Mouse (Mus musculus): ENCODE measurements around the gene Dhx8.

DNA sequence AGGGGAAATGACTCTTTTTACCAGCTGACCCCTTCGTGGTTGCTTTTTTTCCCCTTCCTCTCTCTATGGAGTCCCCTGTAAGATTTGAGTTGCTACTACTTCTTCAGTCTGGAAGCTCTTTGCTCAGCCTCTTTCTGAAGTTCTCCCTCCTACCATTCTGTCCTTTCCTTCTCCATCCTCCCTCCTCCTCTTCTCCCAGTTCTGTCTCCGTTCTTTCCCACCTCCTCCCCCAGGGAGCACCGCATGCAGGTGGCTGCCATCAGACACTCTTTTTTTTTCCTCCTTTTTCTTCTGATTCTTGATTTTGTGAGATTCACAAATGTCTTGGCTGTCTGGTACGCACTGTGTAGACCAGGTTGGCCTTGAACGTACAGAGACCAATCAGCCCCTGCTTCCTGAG, 42.4 kb upstream of the Dhx8 start:
- TF ChIP-seq CTCF (IDR thresholded peaks at IDR 0.05) = no peak
- TF ChIP-seq POLR2A (IDR thresholded peaks at IDR 0.05; ENCODE audit: insufficient read depth, low read depth, low read length) = no peak
